Mouse (Mus musculus): ENCODE measurements around the gene Hhat. TPM values are rescaled to one million over a fixed set of nuclear protein-coding genes. Genes with fewer than 3 reads are reported as not detected.
A peak's percentile ranks its signal among the peaks of the same experiment; 100 is the strongest.

The Hhat gene
- polyA plus RNA-seq, 1 experiment = 3.4 TPM

- H3K27me3 ChIP-seq (ENCODE audit: control insufficient read depth, insufficient read depth, low read length) = no peaks in the 10 kb centered on the region
- H3K27ac ChIP-seq (ENCODE audit: insufficient read depth, low read length) = no peak overlapping the region
- 89% methylated on average over 7 of the region's 7 CpGs for WGBS
- no peaks in the 10 kb centered on the region for H3K4me1 ChIP-seq (ENCODE audit: control insufficient read depth, insufficient read depth, insufficient read length)
- TF ChIP-seq CTCF (IDR thresholded peaks at IDR 0.05; ENCODE audit: extremely low read depth, insufficient read depth, insufficient read length, insufficient replicate concordance) (no peak), POLR2A (IDR thresholded peaks at IDR 0.05; ENCODE audit: low read depth, low read length) (no peak)
- H3K36me3 ChIP-seq (ENCODE audit: control insufficient read depth, insufficient read depth, low read length) = no peaks in the 10 kb centered on the region
- no peak for DNase-seq (ENCODE audit: low read depth in 1 of 2, low spot score in 2 of 2)
- no peak overlapping the region for H3K4me3 ChIP-seq (ENCODE audit: extremely low read depth, insufficient read depth, insufficient read length)
Observed at GRCm38 (mm10) chr1:192730517-192730916, 40.5 kb downstream of the Hhat start.

GRCm38 (mm10) chr1:192726996-192727624 is 43.9 kb downstream of the Hhat start:
- Histone ChIP-seq H3K27me3 (ENCODE audit: control insufficient read depth, insufficient read depth, low read length) (no peaks in the 10 kb centered on the region), H3K27ac (ENCODE audit: insufficient read depth, low read length) (no peak overlapping the region), H3K4me3 (ENCODE audit: extremely low read depth, insufficient read depth, insufficient read length) (no peak overlapping the region), H3K4me1 (ENCODE audit: control insufficient read depth, insufficient read depth, insufficient read length) (no peaks in the 10 kb centered on the region), H3K36me3 (ENCODE audit: control insufficient read depth, insufficient read depth, low read length) (no peaks in the 10 kb centered on the region)
- whole genome bisulfite sequencing = 57% methylated on average over 11 of the region's 11 CpGs
- DNase-seq (ENCODE audit: low read depth in 1 of 2, low spot score in 2 of 2) = peak in 1 of 2 experiments; percentile 59
- TF ChIP-seq CTCF (IDR thresholded peaks at IDR 0.05; ENCODE audit: extremely low read depth, insufficient read depth, insufficient read length, insufficient replicate concordance) = peak; percentile 85; the same call in 1 of the 2 replicates
- no peak for TF ChIP-seq POLR2A (IDR thresholded peaks at IDR 0.05; ENCODE audit: low read depth, low read length)

GRCm38 (mm10) chr1:192722147-192722546 is 48.9 kb downstream of the Hhat start:
- TF ChIP-seq CTCF (IDR thresholded peaks at IDR 0.05; ENCODE audit: extremely low read depth, insufficient read depth, insufficient read length, insufficient replicate concordance) (peak; percentile 52; the same call in 1 of the 2 replicates), POLR2A (IDR thresholded peaks at IDR 0.05; ENCODE audit: low read depth, low read length) (no peak)
- Histone ChIP-seq H3K4me1 (ENCODE audit: control insufficient read depth, insufficient read depth, insufficient read length) (no peaks in the 10 kb centered on the region), H3K27ac (ENCODE audit: insufficient read depth, low read length) (no peak overlapping the region), H3K27me3 (ENCODE audit: control insufficient read depth, insufficient read depth, low read length) (no peaks in the 10 kb centered on the region), H3K36me3 (ENCODE audit: control insufficient read depth, insufficient read depth, low read length) (no peaks in the 10 kb centered on the region), H3K4me3 (ENCODE audit: extremely low read depth, insufficient read depth, insufficient read length) (no peak overlapping the region)
- 41% methylated on average over 5 of the region's 5 CpGs for WGBS
- peak in 1 of 2 experiments; percentile 15 for DNase-seq (ENCODE audit: low read depth in 1 of 2, low spot score in 2 of 2)

- no peak for TF ChIP-seq CTCF (IDR thresholded peaks at IDR 0.05; ENCODE audit: extremely low read depth, insufficient read depth, insufficient read length, insufficient replicate concordance)
- TF ChIP-seq POLR2A (IDR thresholded peaks at IDR 0.05; ENCODE audit: low read depth, low read length) = no peak
- Histone ChIP-seq H3K4me3 (ENCODE audit: extremely low read depth, insufficient read depth, insufficient read length) (no peak overlapping the region), H3K27ac (ENCODE audit: insufficient read depth, low read length) (no peak overlapping the region), H3K36me3 (ENCODE audit: control insufficient read depth, insufficient read depth, low read length) (no peaks in the 10 kb centered on the region), H3K4me1 (ENCODE audit: control insufficient read depth, insufficient read depth, insufficient read length) (no peaks in the 10 kb centered on the region), H3K27me3 (ENCODE audit: control insufficient read depth, insufficient read depth, low read length) (no peaks in the 10 kb centered on the region)
- DNase-seq (ENCODE audit: low read depth in 1 of 2, low spot score in 2 of 2) = no peak
- WGBS = 93% methylated on average over 10 of the region's 10 CpGs
Observed at GRCm38 (mm10) chr1:192720156-192720555, 50.9 kb downstream of the Hhat start.

GRCm38 (mm10) chr1:192711779-192712348 is 59.2 kb downstream of the Hhat start:
- peak in 1 of 2 experiments; percentile 37 for DNase-seq (ENCODE audit: low read depth in 1 of 2, low spot score in 2 of 2)
- TF ChIP-seq CTCF (IDR thresholded peaks at IDR 0.05; ENCODE audit: extremely low read depth, insufficient read depth, insufficient read length, insufficient replicate concordance) (peak; percentile 36; the same call in 1 of the 2 replicates), POLR2A (IDR thresholded peaks at IDR 0.05; ENCODE audit: low read depth, low read length) (no peak)
- WGBS = 32% methylated on average over 3 of the region's 3 CpGs
- Histone ChIP-seq H3K27ac (ENCODE audit: insufficient read depth, low read length) (no peak overlapping the region), H3K4me3 (ENCODE audit: extremely low read depth, insufficient read depth, insufficient read length) (no peak overlapping the region), H3K27me3 (ENCODE audit: control insufficient read depth, insufficient read depth, low read length) (no peaks in the 10 kb centered on the region), H3K4me1 (ENCODE audit: control insufficient read depth, insufficient read depth, insufficient read length) (no peaks in the 10 kb centered on the region), H3K36me3 (ENCODE audit: control insufficient read depth, insufficient read depth, low read length) (no peaks in the 10 kb centered on the region)

GRCm38 (mm10) chr1:192700339-192701073 is 70.5 kb downstream of the Hhat start:
- WGBS = 85% methylated on average over 8 of the region's 8 CpGs

More at GRCm38 (mm10) chr1:192700339-192701073, 70.5 kb downstream of the Hhat start:
- DNase-seq (ENCODE audit: low read depth in 1 of 2, low spot score in 2 of 2) = no peak
- no peaks in the 10 kb centered on the region for H3K36me3 ChIP-seq (ENCODE audit: control insufficient read depth, insufficient read depth, low read length)
- no peak overlapping the region for H3K4me3 ChIP-seq (ENCODE audit: extremely low read depth, insufficient read depth, insufficient read length)
- H3K4me1 ChIP-seq (ENCODE audit: control insufficient read depth, insufficient read depth, insufficient read length) = no peaks in the 10 kb centered on the region
- no peak overlapping the region for H3K27ac ChIP-seq (ENCODE audit: insufficient read depth, low read length)
- no peak for TF ChIP-seq CTCF (IDR thresholded peaks at IDR 0.05; ENCODE audit: extremely low read depth, insufficient read depth, insufficient read length, insufficient replicate concordance)
- TF ChIP-seq POLR2A (IDR thresholded peaks at IDR 0.05; ENCODE audit: low read depth, low read length) = no peak
- H3K27me3 ChIP-seq (ENCODE audit: control insufficient read depth, insufficient read depth, low read length) = no peaks in the 10 kb centered on the region

All from spleen, adult 2 months (tissue).